Mouse (Mus musculus) liver, adult 2 months (tissue): ENCODE measurements around the gene Prkca.

Source experiments
- CTCF ChIP-seq: fragments of 200-500 bp; IDR thresholded peaks from 2 replicates; pipeline ENCODE4 v1.5.1; 2011; ENCODE audit warnings: low read depth, low read length, control low read depth
- POLR2A ChIP-seq: fragments of 200-500 bp; IDR thresholded peaks from 2 replicates; pipeline ENCODE4 v1.6.1; 2011; ENCODE audit warnings: low read length, control low read depth; ENCODE audit not compliant: insufficient read depth; ENCODE audit errors: extremely low read depth

GRCm38 (mm10) chr11:108345321-108345720, 1.6 kb upstream of the Prkca start:
- TF ChIP-seq POLR2A: no peak
- no peak for TF ChIP-seq CTCF
